Comparison of ENCODE assay signal across 9 mouse cellular contexts in the genomic region with DNA sequence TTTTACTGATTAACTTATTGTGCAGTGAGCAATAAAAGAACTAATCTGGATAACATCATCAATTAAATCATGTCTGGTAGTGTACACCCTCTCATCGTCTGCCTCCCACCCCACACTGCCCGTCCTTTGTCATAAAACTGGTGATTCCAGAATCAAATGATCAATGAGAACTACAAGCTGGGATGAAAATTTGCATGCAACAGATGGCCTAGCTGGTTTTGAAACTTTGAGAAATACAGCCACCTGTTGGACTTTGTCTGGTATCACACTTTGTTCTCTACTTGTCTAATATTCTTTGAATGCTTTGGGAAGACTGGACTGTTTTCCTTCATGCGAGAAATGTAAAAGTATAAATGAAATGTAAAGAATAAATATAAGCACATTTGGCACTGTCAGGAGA.
DNase-seq lines count a peak whose midpoint lies in the region; ATAC-seq and TF ChIP-seq lines count a peak whose summit lies in the region.
"Had no signal": no experiment of that assay in that cellular context is flagged by ENCODE, and none has a peak within 500 bp of the region (broad histone marks: within the 10 kb centered on the region; RNA-seq: fewer than 3 reads in every experiment).

No protein-coding gene starts in this region.

- no peak for ATAC-seq in Patski
- no peak for ATAC-seq in granulocyte monocyte progenitor cell, adult 5-6 weeks (replicated peaks; ENCODE audit: poor library complexity, severe bottlenecking)

- H3K4me3 ChIP-seq in gastrocnemius, adult 2 months: no peak overlapping the region

- no peaks in the 10 kb centered on the region for H3K27me3 ChIP-seq in Patski

- no peak overlapping the region for H3K27ac ChIP-seq in gastrocnemius, adult 2 months

- POLR2A ChIA-PET in Patski (lab: Charles Lee): interaction anchor here (0.6 kb wide), 1 partner anchor 431 kb away, joined by 3 read pairs; no protein-coding TSS in a partner anchor

- DNase-seq in gastrocnemius, adult 2 months: no peak
- no peak for DNase-seq in gastrocnemius, adult 18-20 months (ENCODE audit: low spot score)
- DNase-seq in left cerebral cortex, postnatal 14 days (ENCODE audit: low spot score in 2 of 2): peak; percentile 12 to 18
- DNase-seq in left cerebral cortex, postnatal 36 days (ENCODE audit: low spot score in 2 of 2): no peak
- no peak for DNase-seq in Patski (ENCODE audit: low read depth, low spot score)
- DNase-seq in layer of hippocampus, postnatal 36 days: peak; percentile 3 to 7
- DNase-seq in spleen, postnatal 10 days (ENCODE audit: low spot score in 2 of 2): no peak
- DNase-seq: heart, postnatal 36 days had no signal

- TF ChIP-seq CTCF in gastrocnemius, adult 2 months (IDR thresholded peaks at IDR 0.05): peak; percentile 53
- TF ChIP-seq CTCF in Patski (IDR thresholded peaks at IDR 0.05): peak; percentile 59

- CTCF ChIA-PET in Patski (lab: Charles Lee): interaction anchor here (1.0 to 3.6 kb wide), 6 partner anchors 16 to 669 kb away, joined by 3 to 21 read pairs (median 5); no protein-coding TSS in a partner anchor

- in situ Hi-C loops in Patski (cut with MboI; ENCODE audit: low pct_unique_long_range_greater_than_20kb): loop anchor here (5.0 to 25.0 kb wide), 3 partner anchors 619 to 1044 kb away; a partner anchor contains a TSS

- intact Hi-C loops in gastrocnemius, adult 2 months (cut with DNase I): loop anchor here (2.0 kb wide), 1 partner anchor 647 kb away; no protein-coding TSS in a partner anchor
- intact Hi-C loops in left cerebral cortex, postnatal 14 days (cut with DNase I): loop anchor here (10.0 kb wide), 1 partner anchor 617 kb away; no protein-coding TSS in a partner anchor
- intact Hi-C loops in left cerebral cortex, postnatal 36 days (cut with DNase I): loop anchor here (5.0 kb wide), 1 partner anchor 649 kb away; no protein-coding TSS in a partner anchor

Comparison
In these comparisons a context has a peak if more than half of its experiments do, and no peak if none do; other contexts are left out.
1. DNase-seq: peak in left cerebral cortex, postnatal 14 days (2 of 2) and layer of hippocampus, postnatal 36 days (2 of 2); none in gastrocnemius, adult 2 months (single experiment), gastrocnemius, adult 18-20 months (single experiment), left cerebral cortex, postnatal 36 days (0 of 2), Patski (single experiment) and spleen, postnatal 10 days (0 of 2).